Mouse (Mus musculus) mesoderm, embryonic 11.5 days (tissue): ENCODE data around the gene Tmem19.

Source experiments
- DNase-seq: peaks from one replicate; pipeline ENCODE4 v3.0.0-alpha.2; 2012; ENCODE audit warnings: low read depth, low spot score

Gene Tmem19

GRCm38 (mm10) chr10:115311263-115311965 is 50.9 kb downstream of the Tmem19 start:
- no peak for DNase-seq

GRCm38 (mm10) chr10:115309191-115309590 is 53.1 kb downstream of the Tmem19 start:
- no peak for DNase-seq

- DNase-seq: no peak
Measured at GRCm38 (mm10) chr10:115307331-115307875, 54.9 kb downstream of the Tmem19 start.

- no peak for DNase-seq
Measured at GRCm38 (mm10) chr10:115298683-115299082, 63.6 kb downstream of the Tmem19 start.

- DNase-seq: no peak
Measured at GRCm38 (mm10) chr10:115297582-115297981, 64.7 kb downstream of the Tmem19 start.

GRCm38 (mm10) chr10:115296401-115296935 is 65.8 kb downstream of the Tmem19 start:
- no peak for DNase-seq

- DNase-seq: no peak
Measured at GRCm38 (mm10) chr10:115295162-115295561, 67.1 kb downstream of the Tmem19 start.

- DNase-seq: no peak
Measured at GRCm38 (mm10) chr10:115294715-115295114, 67.6 kb downstream of the Tmem19 start.

- no peak for DNase-seq
Measured at GRCm38 (mm10) chr10:115293946-115294345, 68.4 kb downstream of the Tmem19 start.

GRCm38 (mm10) chr10:115290671-115291070 is 71.6 kb downstream of the Tmem19 start:
- DNase-seq: no peak
